Mouse (Mus musculus) intestine, embryonic 14.5 days (tissue): ENCODE data around the gene Gm11361. TPM values are rescaled to one million over a fixed set of nuclear protein-coding genes. Genes with fewer than 3 reads are reported as not detected.

Experiments
- polyA plus RNA-seq: library from polyadenylated mRNA; unstranded; fragments of >200 nt; fragmentation: Nextera tagmentation; extraction: Ambion mirVana; gene quantifications from 2 replicates; pipeline ENCODE4 v1.2.1, GENCODE M21; 2014

Gm11361 gene
- polyA plus RNA-seq, 1 experiment from 2014 or later, result 4.7 TPM

Other genes with a start within 250 kb of the Gm11361 start
- not detected in 2 replicates for gene Prl4a1, start 241.3 kb upstream of the Gm11361 start, polyA plus RNA-seq
- not detected in 2 replicates for gene Prl5a1, start 115.0 kb upstream of the Gm11361 start, polyA plus RNA-seq